Mouse (Mus musculus): ENCODE data around the gene Nppb. TPM values are rescaled to one million over a fixed set of nuclear protein-coding genes. Genes with fewer than 3 reads are reported as not detected.

The Nppb gene
- polyA plus RNA-seq, 1 experiment from 2014 or later = 276 TPM

- no peak overlapping the region for H3K4me3 ChIP-seq
- no peaks in the 10 kb centered on the region for H3K4me1 ChIP-seq (replicated peaks)
- H3K27me3 ChIP-seq (replicated peaks) = no peaks in the 10 kb centered on the region
- 80% methylated on average over 3 of the region's 3 CpGs for WGBS
- peaks cover 100% of the 10 kb centered on the region for H3K36me3 ChIP-seq
- H3K9ac ChIP-seq = no peak overlapping the region
- no peaks in the 10 kb centered on the region for H3K9me3 ChIP-seq (replicated peaks)
- ATAC-seq (ENCODE audit: insufficient number of reproducible peaks, low FRiP score) = no peak
- H3K27ac ChIP-seq (ENCODE audit: poor library complexity, severe bottlenecking) = no peak overlapping the region
- H3K4me2 ChIP-seq = no peak overlapping the region
Measured at GRCm38 (mm10) chr4:148011332-148011731, 25.7 kb downstream of the Nppb start.

DNA sequence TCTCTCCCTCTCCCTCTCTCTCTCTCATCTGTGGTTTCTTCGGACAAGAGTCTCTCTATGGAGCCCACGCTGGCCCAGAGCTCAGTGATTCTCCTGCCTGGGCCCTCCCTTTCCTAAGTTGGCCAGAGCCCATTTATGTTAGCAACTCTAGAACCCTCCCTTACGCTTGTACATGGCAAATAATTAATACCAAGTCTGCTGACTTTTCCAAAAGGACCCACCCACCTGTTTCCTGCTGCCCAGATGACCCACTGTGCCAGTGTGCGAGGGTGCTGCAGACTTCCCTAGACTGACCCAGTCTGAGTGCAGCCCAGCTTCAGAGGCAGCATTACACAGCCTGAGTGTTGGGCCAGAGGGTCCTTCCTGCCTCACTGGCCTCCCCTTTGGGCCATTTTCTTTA, 26.6 kb downstream of the Nppb start:
- Histone ChIP-seq H3K9ac (no peak overlapping the region), H3K4me3 (no peak overlapping the region), H3K27ac (ENCODE audit: poor library complexity, severe bottlenecking) (no peak overlapping the region), H3K9me3 (replicated peaks) (no peaks in the 10 kb centered on the region), H3K27me3 (replicated peaks) (no peaks in the 10 kb centered on the region), H3K4me2 (no peak overlapping the region), H3K4me1 (replicated peaks) (no peaks in the 10 kb centered on the region), H3K36me3 (peaks cover 100% of the 10 kb centered on the region)
- no peak for ATAC-seq (ENCODE audit: insufficient number of reproducible peaks, low FRiP score)
- 91% methylated on average over 4 of the region's 4 CpGs for WGBS

DNA sequence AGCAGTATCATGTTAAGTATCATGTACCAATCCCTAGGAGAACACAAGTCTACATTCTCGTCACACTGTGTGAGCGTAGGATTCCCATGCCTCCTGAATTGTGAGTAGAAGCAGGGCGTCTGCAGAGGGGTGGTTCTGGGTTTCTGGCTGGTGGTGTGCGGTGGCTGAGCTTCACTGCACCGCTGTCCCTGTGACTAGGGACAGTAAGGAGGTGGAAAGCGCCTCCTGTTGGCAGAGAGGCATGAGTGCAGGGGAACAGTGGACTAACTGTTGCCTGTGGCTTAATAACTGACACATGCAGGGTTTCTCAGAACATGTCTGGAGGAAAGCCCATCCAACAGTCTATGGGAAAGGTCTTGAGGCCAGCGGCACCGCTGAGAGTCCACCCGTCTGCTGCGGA, 29.8 kb downstream of the Nppb start:
- H3K27ac ChIP-seq (ENCODE audit: poor library complexity, severe bottlenecking) = no peak overlapping the region
- no peaks in the 10 kb centered on the region for H3K4me1 ChIP-seq (replicated peaks)
- peaks cover 97% of the 10 kb centered on the region for H3K36me3 ChIP-seq
- no peaks in the 10 kb centered on the region for H3K9me3 ChIP-seq (replicated peaks)
- no peak overlapping the region for H3K4me3 ChIP-seq
- no peak for ATAC-seq (ENCODE audit: insufficient number of reproducible peaks, low FRiP score)
- 82% methylated on average over 10 of the region's 10 CpGs for WGBS
- no peak overlapping the region for H3K9ac ChIP-seq
- H3K27me3 ChIP-seq (replicated peaks) = no peaks in the 10 kb centered on the region
- no peak overlapping the region for H3K4me2 ChIP-seq

DNA sequence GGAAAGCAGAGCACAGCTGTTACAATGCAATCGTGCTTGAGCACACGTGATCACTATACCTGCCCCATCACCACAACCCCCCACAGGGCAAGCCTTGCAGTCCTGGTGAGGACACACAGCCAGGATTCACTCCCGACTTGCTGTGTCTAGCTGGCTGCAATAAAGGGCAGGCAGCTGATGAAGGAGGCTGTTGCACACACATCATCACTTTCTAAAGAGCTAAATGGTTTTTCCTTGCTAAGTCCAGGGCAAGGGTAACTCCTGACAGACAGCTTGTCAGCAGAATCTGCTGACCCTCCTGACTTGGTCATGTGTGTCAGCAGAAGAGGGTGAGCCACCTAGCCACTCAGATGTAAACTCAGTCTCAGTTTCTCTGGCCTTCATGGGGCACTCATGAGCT, 31.4 kb downstream of the Nppb start:
- H3K9ac ChIP-seq = no peak overlapping the region
- no peaks in the 10 kb centered on the region for H3K9me3 ChIP-seq (replicated peaks)
- H3K27me3 ChIP-seq (replicated peaks) = no peaks in the 10 kb centered on the region
- no peaks in the 10 kb centered on the region for H3K4me1 ChIP-seq (replicated peaks)
- H3K27ac ChIP-seq (ENCODE audit: poor library complexity, severe bottlenecking) = no peak overlapping the region
- ATAC-seq (ENCODE audit: insufficient number of reproducible peaks, low FRiP score) = no peak
- H3K36me3 ChIP-seq = peaks cover 94% of the 10 kb centered on the region
- H3K4me2 ChIP-seq = no peak overlapping the region
- no peak overlapping the region for H3K4me3 ChIP-seq
- 68% methylated on average over 3 of the region's 3 CpGs for WGBS

DNA sequence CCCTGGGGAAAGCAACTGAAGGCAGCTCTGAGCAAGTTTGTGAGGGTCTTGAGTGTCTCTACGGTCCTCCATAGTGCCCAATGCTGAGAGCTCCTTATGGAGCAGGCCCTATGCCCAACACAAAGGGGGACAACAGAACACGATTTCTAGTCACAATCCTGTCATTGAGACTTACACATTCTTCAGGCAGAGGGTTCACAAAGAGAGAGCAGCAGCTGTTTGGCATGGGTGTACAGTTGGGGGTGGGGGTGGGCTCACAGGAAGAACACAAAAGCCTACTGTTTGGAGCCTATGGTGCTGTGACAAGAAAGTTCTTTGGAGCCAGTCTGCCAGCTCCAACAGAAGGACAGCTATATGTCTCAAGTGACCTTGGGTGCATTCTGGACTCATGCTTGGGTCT, 32.8 kb downstream of the Nppb start:
- no peak for ATAC-seq (ENCODE audit: insufficient number of reproducible peaks, low FRiP score)
- H3K9me3 ChIP-seq (replicated peaks) = no peaks in the 10 kb centered on the region
- WGBS = 68% methylated on average over 2 of the region's 2 CpGs
- H3K27ac ChIP-seq (ENCODE audit: poor library complexity, severe bottlenecking) = no peak overlapping the region
- H3K4me1 ChIP-seq (replicated peaks) = no peaks in the 10 kb centered on the region
- no peak overlapping the region for H3K4me3 ChIP-seq
- H3K27me3 ChIP-seq (replicated peaks) = no peaks in the 10 kb centered on the region
- no peak overlapping the region for H3K9ac ChIP-seq
- H3K36me3 ChIP-seq = peaks cover 94% of the 10 kb centered on the region
- H3K4me2 ChIP-seq = no peak overlapping the region

- 91% methylated on average over 3 of the region's 3 CpGs for WGBS
Measured at GRCm38 (mm10) chr4:148024003-148024402, 38.4 kb downstream of the Nppb start.

DNA sequence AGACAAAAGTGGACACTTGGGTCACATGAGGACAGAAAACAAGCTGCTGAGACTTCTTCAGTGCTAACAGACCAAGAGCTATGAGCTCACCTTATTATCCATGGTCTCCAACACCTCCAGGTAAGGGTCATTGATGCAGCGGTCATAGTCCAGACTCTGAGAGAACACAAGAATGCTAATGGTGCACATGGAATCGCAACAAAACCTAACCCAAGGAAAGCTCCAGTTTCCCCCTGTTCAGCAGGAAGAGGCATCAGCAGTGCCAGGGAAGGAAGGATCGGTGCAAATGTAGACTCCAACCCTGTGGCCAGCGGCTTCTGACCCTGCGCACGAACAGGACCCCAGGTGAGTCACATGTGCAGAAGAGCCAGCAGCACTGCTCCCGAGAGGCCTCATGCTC, 43.7 kb downstream of the Nppb start:
- Histone ChIP-seq H3K9me3 (replicated peaks) (no peaks in the 10 kb centered on the region), H3K36me3 (peaks cover 66% of the 10 kb centered on the region), H3K27me3 (replicated peaks) (no peaks in the 10 kb centered on the region), H3K27ac (ENCODE audit: poor library complexity, severe bottlenecking) (no peak overlapping the region), H3K4me3 (no peak overlapping the region), H3K4me1 (replicated peaks) (no peaks in the 10 kb centered on the region), H3K4me2 (no peak overlapping the region), H3K9ac (no peak overlapping the region)
- no peak for ATAC-seq (ENCODE audit: insufficient number of reproducible peaks, low FRiP score)
- WGBS = 92% methylated on average over 7 of the region's 7 CpGs

More at GRCm38 (mm10) chr4:148024003-148024402, 38.4 kb downstream of the Nppb start:
- Histone ChIP-seq H3K4me2 (no peak overlapping the region), H3K9me3 (replicated peaks) (no peaks in the 10 kb centered on the region), H3K4me3 (no peak overlapping the region), H3K27ac (ENCODE audit: poor library complexity, severe bottlenecking) (no peak overlapping the region), H3K27me3 (replicated peaks) (no peaks in the 10 kb centered on the region), H3K4me1 (replicated peaks) (no peaks in the 10 kb centered on the region), H3K9ac (no peak overlapping the region), H3K36me3 (peaks cover 90% of the 10 kb centered on the region)
- no peak for ATAC-seq (ENCODE audit: insufficient number of reproducible peaks, low FRiP score)

DNA sequence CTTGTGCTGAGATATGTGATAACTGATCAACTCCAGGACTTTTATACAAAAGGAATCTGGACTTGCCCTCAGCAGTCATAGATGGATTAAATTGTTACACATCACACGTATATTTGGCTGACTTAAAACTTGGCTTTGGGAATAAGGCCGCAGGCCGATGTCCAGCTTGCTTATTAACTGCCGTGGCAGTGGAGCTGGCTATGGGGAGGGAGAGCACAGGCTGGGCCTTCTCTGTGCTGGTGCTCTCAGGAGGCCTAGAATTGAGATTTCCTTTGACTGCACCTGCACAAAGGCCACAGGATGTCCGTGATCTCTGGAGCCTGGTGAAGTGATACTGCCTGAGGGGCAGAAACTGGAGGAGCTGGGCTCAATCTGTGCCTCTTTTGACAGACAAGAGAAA, 44.9 kb downstream of the Nppb start:
- 93% methylated on average over 5 of the region's 5 CpGs for WGBS
- Histone ChIP-seq H3K4me3 (no peak overlapping the region), H3K36me3 (peaks cover 62% of the 10 kb centered on the region), H3K9me3 (replicated peaks) (no peaks in the 10 kb centered on the region), H3K9ac (no peak overlapping the region), H3K4me2 (no peak overlapping the region), H3K4me1 (replicated peaks) (no peaks in the 10 kb centered on the region), H3K27ac (ENCODE audit: poor library complexity, severe bottlenecking) (no peak overlapping the region), H3K27me3 (replicated peaks) (no peaks in the 10 kb centered on the region)
- ATAC-seq (ENCODE audit: insufficient number of reproducible peaks, low FRiP score) = no peak

DNA sequence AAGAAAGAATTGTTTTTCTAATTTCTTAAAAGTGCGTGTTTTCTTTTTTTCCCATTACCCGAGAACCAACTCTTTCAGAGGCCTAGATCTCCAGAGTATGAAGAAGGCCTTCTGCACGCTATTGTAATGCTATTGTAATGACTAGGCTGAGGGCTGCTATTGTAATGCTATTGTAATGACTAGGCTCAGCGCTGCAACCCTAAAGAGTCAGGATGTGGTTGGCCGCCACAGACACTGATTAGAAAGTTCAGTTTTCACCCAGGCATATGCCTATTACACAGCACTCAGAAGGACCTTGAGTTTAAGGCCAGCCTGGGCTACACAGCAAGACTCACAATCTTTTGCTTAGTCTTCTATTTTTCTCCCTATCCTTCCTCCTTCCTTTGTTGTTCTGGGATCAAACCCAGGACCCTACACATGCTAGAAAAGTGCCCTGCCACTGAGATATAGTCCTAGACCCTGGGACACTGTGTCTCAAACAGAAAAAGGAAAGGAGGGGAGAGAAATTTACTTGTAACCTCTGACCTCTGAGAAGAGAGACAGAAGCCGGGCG, 48.3 kb downstream of the Nppb start:
- Histone ChIP-seq H3K4me2 (no peak overlapping the region), H3K36me3 (peaks cover 40% of the 10 kb centered on the region), H3K27ac (ENCODE audit: poor library complexity, severe bottlenecking) (no peak overlapping the region), H3K4me1 (replicated peaks) (peaks cover 8% of the 10 kb centered on the region), H3K9ac (no peak overlapping the region), H3K4me3 (no peak overlapping the region), H3K9me3 (replicated peaks) (no peaks in the 10 kb centered on the region), H3K27me3 (replicated peaks) (no peaks in the 10 kb centered on the region)
- 80% methylated on average over 7 of the region's 7 CpGs for WGBS
- ATAC-seq (ENCODE audit: insufficient number of reproducible peaks, low FRiP score) = no peak

DNA sequence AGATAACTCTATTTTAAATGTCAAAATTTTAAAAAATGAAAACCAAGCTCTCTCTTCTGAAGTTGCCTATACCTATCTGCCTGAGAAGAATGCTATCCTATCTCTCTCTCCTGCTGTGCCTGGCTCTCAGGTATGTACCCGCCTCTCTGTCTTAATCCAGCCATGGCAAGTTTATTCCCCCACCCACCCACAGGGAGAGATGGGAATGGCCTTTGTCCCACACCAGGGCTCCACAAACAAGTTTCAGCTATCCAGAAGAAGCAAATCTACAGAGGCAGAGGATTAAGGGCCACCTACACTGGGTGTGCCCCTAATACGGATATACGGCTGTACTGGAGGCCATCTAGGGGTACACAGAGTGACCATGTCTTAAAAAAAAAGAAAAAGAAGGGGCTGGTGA, 49.9 kb downstream of the Nppb start:
- Histone ChIP-seq H3K27me3 (replicated peaks) (no peaks in the 10 kb centered on the region), H3K9me3 (replicated peaks) (no peaks in the 10 kb centered on the region), H3K9ac (no peak overlapping the region), H3K4me3 (no peak overlapping the region), H3K4me2 (no peak overlapping the region), H3K36me3 (peaks cover 34% of the 10 kb centered on the region), H3K4me1 (replicated peaks) (peaks cover 20% of the 10 kb centered on the region), H3K27ac (ENCODE audit: poor library complexity, severe bottlenecking) (no peak overlapping the region)
- WGBS = 77% methylated on average over 3 of the region's 3 CpGs
- ATAC-seq (ENCODE audit: insufficient number of reproducible peaks, low FRiP score) = no peak
